Mouse (Mus musculus): Measurements from ENCODE around the gene Sirpb1b.
"Not testable (repeated sequence)": the region's sequence is repeated elsewhere in the genome, so short reads cannot be mapped to it uniquely, and the experiment has no call there.

GRCm38 (mm10) chr3:15576466-15576865, 1.6 kb upstream of the Sirpb1b start:
- TF ChIP-seq POLR2A (IDR thresholded peaks at IDR 0.05; ENCODE audit: insufficient read length, low read depth); REST (IDR thresholded peaks at IDR 0.05; ENCODE audit: insufficient read depth, insufficient read length); MYOD1 (IDR thresholded peaks at IDR 0.05; ENCODE audit: control insufficient read depth in 1 of 3, insufficient read length in 2 of 3, low read depth in 2 of 3); MAX (IDR thresholded peaks at IDR 0.05; ENCODE audit: low read depth): not testable (repeated sequence)
